Mouse (Mus musculus) 3T3-L1 (cell line): Measurements from ENCODE around the gene Cdk2ap2.
A peak's percentile ranks its signal among the peaks of the same experiment; 100 is the strongest.
"Not testable (repeated sequence)": the region's sequence is repeated elsewhere in the genome, so short reads cannot be mapped to it uniquely, and the experiment has no call there.

ENCODE experiments used
- DNase-seq: peaks from one replicate; pipeline ENCODE4 v3.0.0-alpha.2; 2015; ENCODE audit warnings: low read depth, low spot score

The Cdk2ap2 gene

GRCm38 (mm10) chr19:4096642-4097440 lies at the start of gene Cdk2ap2:
Gene Cdk2ap2 (plus strand): TSS chr19:4097182.
- DNase-seq: peak; percentile 99

DNA sequence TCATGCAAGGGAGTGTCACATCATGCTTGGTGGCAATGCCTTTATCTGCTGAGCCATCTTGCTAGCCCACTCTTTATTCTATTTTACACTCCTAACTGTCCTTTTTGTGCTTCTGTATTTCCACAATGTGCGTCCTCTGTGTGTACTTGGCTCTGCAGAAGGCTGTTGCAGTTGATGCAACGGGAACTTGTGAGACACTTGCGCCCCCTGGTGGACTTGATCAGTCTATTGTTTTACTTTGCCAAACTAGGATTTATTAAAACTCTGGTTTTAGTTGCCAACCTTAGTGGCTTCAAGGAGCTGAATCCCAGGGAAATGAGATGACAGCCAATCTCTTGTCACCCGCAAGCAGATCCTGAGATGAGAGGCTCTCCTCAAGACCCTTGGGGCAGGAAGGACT lies 49.1 kb upstream of the Cdk2ap2 start:
- DNase-seq: peak; percentile 87

- DNase-seq: not testable (repeated sequence)
Observed at GRCm38 (mm10) chr19:4049069-4049468, 47.9 kb upstream of the Cdk2ap2 start.

DNA sequence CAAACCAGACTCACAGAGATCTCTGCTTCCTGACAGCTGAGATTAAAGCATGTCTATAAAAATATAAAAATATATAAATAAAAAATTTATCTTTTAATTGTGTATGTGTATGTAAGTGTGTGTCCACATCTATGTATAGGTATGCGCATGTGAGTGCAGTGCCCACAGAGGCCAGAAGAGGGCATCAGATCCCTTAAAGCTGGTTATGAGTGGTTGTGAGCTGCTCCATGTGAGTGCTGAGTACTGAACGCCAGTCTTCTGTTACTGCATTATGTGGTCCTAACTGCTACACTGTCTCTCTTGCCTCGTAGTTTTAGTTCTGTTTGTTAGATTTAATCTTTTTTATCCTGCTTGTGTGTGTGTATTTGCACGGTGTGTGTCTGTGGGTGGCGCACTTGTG lies 46.0 kb upstream of the Cdk2ap2 start:
- no peak for DNase-seq

- peak; percentile 65 for DNase-seq
Observed at GRCm38 (mm10) chr19:4051741-4052515, 45.1 kb upstream of the Cdk2ap2 start.

GRCm38 (mm10) chr19:4052516-4053030 lies 44.4 kb upstream of the Cdk2ap2 start:
- no peak for DNase-seq

DNA sequence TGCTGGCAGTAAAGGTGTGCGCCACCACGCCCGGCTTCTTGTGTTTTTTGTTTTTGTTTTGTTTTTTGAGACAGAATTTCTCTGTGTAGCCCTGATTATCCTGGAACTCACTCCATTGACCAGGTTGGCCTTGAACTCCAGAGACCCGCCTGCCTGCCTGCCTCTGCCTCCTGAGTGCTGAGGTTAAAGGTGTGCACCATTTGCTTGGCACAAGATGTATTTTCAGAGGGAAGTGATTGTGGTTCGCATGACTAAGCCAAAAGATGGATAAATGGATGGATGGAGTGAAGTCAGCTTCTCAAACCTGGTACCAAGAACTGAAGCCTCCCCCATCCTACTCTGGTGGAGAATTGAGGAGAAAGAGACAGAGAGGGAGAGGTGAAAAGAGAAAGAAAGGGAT lies 42.4 kb upstream of the Cdk2ap2 start:
- DNase-seq: no peak

DNA sequence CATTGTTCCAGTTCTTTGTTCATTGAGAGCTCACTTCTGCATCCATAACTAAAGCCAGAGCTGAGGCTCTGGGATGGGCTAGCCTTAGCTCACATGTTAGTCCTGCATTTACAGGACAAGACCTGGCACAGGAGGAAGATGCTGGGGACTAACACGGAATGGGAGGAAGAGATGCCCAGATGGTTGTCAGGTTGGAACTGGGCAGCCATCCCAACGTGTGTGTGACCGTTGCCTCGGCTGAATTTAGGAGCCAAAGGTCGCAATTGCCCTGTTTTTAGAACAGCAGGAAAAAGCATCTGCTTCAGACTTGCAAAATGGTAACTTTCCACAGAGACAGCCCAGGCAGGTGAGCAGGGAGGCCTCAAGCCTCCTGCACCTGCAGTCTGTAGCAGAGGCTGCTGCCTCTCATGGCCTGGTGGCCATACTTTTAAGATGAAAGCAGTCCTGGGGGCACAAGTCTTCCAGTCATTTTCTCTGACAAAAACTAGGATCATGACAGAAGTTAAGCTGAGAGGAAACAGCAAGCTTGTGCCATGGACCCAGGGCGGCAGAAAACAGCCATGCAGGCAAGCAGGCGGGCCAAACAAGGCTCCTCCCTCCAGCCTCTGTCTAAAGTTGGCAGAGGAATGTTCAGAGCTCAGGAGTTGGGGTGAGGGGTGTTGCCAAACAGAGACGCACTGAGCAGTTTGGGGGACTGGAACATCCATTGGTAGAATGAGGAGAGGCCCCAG lies 41.6 kb upstream of the Cdk2ap2 start:
- no peak for DNase-seq

- DNase-seq: no peak
Observed at GRCm38 (mm10) chr19:4055947-4056693, 40.9 kb upstream of the Cdk2ap2 start.

GRCm38 (mm10) chr19:4056727-4057126 lies 40.3 kb upstream of the Cdk2ap2 start:
- DNase-seq: no peak

DNA sequence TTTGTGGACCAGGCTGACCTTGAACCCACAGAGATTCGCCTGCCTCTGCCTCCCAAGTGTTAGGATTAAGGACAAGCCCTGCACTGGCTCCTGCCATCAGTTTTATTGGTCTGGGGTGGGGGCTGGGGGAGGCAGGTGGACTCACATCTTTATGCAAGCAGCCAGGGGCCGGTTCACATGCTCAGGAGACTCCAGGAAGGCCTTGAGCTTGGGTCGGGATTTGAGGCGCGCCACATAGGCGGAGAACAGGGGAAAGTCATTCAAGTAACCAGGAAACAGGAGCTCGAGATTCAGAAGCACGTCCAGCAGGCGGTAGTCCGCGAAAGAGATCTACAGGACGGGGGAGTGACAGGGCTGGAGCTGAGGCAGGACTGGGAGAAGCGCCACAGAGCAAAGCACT lies 39.6 kb upstream of the Cdk2ap2 start:
- no peak for DNase-seq

- DNase-seq: no peak
Observed at GRCm38 (mm10) chr19:4057962-4058361, 39.0 kb upstream of the Cdk2ap2 start.

DNA sequence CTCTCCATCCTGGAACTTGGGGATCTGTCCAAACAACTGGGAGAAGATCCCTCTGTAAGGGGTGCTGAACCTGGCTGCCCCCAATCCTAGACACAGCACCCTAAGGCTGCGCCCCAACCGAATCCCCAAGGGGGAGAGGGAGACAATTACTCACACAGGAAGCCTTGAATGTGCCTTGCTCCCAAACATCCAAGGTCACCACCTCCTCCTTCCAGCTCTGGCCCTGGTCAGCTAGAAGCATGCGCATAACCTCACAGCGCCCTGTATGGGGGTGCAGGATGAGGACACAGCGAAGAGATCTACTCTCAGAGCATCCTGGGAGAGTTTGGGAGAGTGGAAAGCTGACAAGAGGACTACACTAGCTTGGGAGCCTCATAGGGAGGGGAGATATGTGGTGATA lies 38.4 kb upstream of the Cdk2ap2 start:
- no peak for DNase-seq

DNA sequence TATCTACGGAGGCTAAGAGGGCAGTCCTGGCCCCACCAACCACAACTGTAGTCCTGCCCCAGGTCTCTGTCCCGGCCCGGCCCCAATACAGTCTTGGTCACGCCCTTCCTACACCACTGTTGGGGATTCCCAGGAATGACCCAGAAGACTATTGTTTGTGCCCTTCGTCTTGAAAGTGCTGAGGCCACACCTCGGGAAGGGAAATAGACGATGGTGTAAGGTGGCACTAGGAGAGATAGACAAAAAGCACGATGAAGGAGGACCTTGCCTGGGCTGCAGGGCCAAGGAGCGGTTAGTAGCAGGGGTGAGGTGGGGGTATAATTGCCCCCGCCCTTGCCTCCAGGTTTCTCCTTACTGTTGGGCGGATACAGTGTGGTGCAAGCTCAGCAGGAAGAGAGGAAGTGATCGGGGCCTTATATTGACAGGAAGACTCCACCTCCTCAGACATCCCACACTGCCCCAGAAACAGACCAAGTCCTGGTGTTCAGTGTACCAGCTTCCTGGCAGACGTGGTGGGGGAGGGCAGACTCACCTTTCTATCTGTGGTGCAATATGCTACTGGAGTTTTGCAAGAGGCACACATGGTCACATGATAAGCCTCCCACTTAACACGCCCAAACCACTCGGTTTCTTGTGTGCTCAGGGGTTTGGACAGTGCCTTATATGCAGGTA lies 37.8 kb upstream of the Cdk2ap2 start, which contains the start of gene Gstp3:
TSS of gene Gstp3 (minus strand) at position 501 of the 672 bp plus-strand sequence.
- DNase-seq: no peak

- DNase-seq: not testable (repeated sequence)
Observed at GRCm38 (mm10) chr19:4060044-4060898, 36.7 kb upstream of the Cdk2ap2 start.

DNA sequence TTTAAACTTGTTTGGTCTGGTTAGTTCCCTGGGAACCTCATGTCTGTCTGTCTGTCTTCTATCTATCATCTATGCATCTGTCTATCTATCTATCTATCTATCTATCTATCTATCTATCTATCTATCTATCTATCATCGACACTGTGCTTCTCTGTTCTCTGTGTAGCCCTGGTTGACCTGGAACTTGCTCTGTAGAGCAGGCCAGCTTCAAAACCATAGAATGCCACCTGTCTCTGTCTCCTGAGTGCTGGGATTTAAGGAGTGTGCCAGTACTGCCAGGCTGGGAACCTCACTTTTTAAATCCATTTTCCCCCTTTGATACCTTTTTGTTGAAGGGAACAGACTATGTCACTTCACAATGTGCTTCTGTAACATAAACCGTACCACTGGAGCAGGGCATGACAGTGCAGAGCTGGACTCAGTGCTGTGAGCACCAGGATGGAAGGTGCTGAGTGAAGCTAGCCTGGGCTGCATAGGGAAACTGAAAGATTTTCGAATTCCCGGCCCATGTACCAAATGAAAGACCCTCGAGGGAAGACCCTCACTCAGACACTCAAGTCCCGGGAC lies 36.0 kb upstream of the Cdk2ap2 start:
- DNase-seq: no peak

DNA sequence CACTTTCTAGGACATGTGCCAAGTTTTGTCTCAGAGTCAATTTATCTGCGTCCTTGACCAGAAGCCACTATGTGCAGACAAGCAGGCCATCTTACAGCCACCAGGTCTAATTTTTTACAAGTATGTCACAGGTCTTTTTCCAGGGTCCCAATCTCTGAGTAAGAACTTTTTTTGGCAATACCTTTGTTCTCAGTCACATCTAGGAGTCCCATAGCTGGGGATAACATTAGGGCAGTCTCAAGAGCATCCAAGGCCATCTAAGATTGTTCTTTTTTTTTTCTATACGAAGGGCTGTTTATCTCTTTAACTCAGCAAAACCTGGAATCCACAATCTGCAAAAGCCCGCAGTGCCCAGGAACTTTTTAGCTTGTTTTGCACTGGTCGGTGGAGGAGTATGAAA lies 33.6 kb upstream of the Cdk2ap2 start:
- DNase-seq: not testable (repeated sequence)

- DNase-seq: not testable (repeated sequence)
Observed at GRCm38 (mm10) chr19:4064501-4064900, 32.5 kb upstream of the Cdk2ap2 start.

DNA sequence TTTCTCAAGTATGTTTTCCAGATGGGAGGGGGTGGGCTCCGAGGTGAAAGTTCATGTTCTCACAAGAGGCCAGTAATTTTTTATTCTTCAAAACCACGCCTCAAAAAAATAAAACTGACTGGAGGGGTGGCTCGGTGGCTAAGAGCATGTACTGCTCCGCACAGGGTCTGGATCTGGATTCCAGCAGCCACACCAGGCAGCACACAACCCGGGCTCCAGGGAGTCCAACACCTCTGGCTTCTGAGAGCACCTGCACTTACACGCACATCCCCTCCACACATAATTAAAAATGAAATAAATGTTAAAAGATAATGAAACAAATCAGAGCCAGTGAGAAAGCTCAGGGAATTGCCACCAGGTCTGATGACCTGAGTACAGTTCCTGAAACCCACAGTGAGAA lies 30.7 kb upstream of the Cdk2ap2 start:
- no peak for DNase-seq
